Mouse (Mus musculus) ES-Bruce4 (cell line): Measurements from ENCODE around the gene Marc1.

Experiments
- CTCF ChIP-seq: IDR thresholded peaks from one replicate; pipeline ENCODE4 v1.8.1; 2011; ENCODE audit warnings: low read depth, low read length
- EP300 ChIP-seq: IDR thresholded peaks from 2 replicates; pipeline ENCODE4 v1.6.1; 2011; ENCODE audit warnings: low read depth, low read length; ENCODE audit not compliant: insufficient read depth

DNA sequence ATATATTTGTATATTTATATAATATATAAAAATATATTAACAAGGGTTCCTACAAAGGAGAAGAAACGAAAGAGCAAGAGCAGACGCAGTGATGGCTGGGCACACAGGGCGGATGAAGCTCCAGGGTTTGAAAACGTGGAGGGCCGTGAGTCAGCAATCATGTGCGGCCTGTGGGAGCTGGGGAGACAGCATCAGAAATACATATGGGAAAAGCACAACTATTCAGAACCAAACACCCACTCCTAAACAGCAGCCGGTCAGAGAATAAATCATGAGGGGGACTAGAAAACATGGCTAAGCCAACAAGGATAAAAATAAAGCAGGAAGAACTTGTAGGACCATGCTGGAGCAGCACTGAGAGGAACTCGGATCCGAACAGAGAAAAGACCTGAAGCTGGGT lies 46.1 kb upstream of the Marc1 start:
- TF ChIP-seq CTCF (no peak), EP300 (no peak)
